Mouse (Mus musculus): Measurements from ENCODE around the gene Tmed9. TPM values are rescaled to one million over a fixed set of nuclear protein-coding genes. Genes with fewer than 3 reads are reported as not detected.

The Tmed9 gene
- total RNA-seq, 2 experiments from 2014 or later = 86.3 to 94.2 TPM

Other genes starting within 250 kb of the Tmed9 start
- gene Mxd3, start 243.9 kb upstream of the Tmed9 start, total RNA-seq (2021) = under 1 TPM; 0.36 to 0.65 TPM
- gene Lman2, start 210.9 kb upstream of the Tmed9 start, total RNA-seq (2021) = 10 to 100 TPM; 49.1 to 49.8 TPM
- under 1 TPM; 0.50 to 0.57 TPM for gene Rgs14, start 204.0 kb upstream of the Tmed9 start, total RNA-seq (2021)
- not detected for gene Slc34a1, start 175.5 kb upstream of the Tmed9 start, total RNA-seq (2021)
- not detected for gene Pfn3, start 158.5 kb upstream of the Tmed9 start, total RNA-seq (2021)
- not detected for gene F12, start 146.9 kb upstream of the Tmed9 start, total RNA-seq (2021)
- gene Grk6, start 128.7 kb upstream of the Tmed9 start, total RNA-seq (2021) = 10 to 100 TPM; 17.5 to 18.6 TPM
- gene Prr7, start 109.5 kb upstream of the Tmed9 start, total RNA-seq (2021) = 1 to 10 TPM in 1 of 2 experiments, under 1 TPM in 1; 0.56 to 1.2 TPM
- gene Dbn1, start 85.6 kb upstream of the Tmed9 start, total RNA-seq (2021) = 10 to 100 TPM; 10.6 to 10.8 TPM
- gene Pdlim7, start 60.1 kb upstream of the Tmed9 start, total RNA-seq (2021) = 10 to 100 TPM; 65.2 to 67.7 TPM
- 1 to 10 TPM; 2.2 to 2.3 TPM for gene Dok3, start 44.4 kb upstream of the Tmed9 start, total RNA-seq (2021)
- 10 to 100 TPM; 13.1 to 13.2 TPM for gene Ddx41, start 37.1 kb upstream of the Tmed9 start, total RNA-seq (2021)
- gene Fam193b, start 2.6 kb upstream of the Tmed9 start, total RNA-seq (2021) = 10 to 100 TPM; 18.3 to 19.0 TPM
- 10 to 100 TPM in 1 of 2 experiments, 1 to 10 TPM in 1; 9.6 to 10.4 TPM for gene B4galt7, start 26.2 kb downstream of the Tmed9 start, total RNA-seq (2021)
- 10 to 100 TPM; 11.5 to 12.1 TPM for gene Caml, start 49.3 kb downstream of the Tmed9 start, total RNA-seq (2021)
- 10 to 100 TPM; 18.9 to 23.5 TPM for gene Ddx46, start 61.3 kb downstream of the Tmed9 start, total RNA-seq (2021)
- 10 to 100 TPM; 41.1 to 44.9 TPM for gene B230219D22Rik, start 119.4 kb downstream of the Tmed9 start, total RNA-seq (2021)
- 10 to 100 TPM; 38.0 to 38.2 TPM for gene Txndc15, start 140.9 kb downstream of the Tmed9 start, total RNA-seq (2021)
- 10 to 100 TPM; 38.2 to 42.5 TPM for gene Pcbd2, start 153.6 kb downstream of the Tmed9 start, total RNA-seq (2021)
- gene Catsper3, start 210.8 kb downstream of the Tmed9 start, total RNA-seq (2021) = not detected

All from heart, postnatal 25 days (tissue).